Mouse (Mus musculus) embryonic fibroblast, embryonic 13.5 days (primary cell): Measurements from ENCODE around the gene Tpcn1.

ENCODE experiments used
- CTCF ChIP-seq: IDR thresholded peaks from 2 replicates; pipeline ENCODE4 v1.5.1; 2011; ENCODE audit warnings: mild to moderate bottlenecking, control low read depth, low read length, moderate library complexity, borderline replicate concordance; ENCODE audit not compliant: insufficient read depth
- POLR2A ChIP-seq: IDR thresholded peaks from 2 replicates; pipeline ENCODE4 v1.6.1; 2011; ENCODE audit warnings: low read depth, mild to moderate bottlenecking, control low read depth, low read length, moderate library complexity

GRCm38 (mm10) chr5:120510982-120511642 lies 77.4 kb downstream of the Tpcn1 start, which contains the start of gene Slc8b1:
- peak; percentile 82 for TF ChIP-seq POLR2A
- TF ChIP-seq CTCF: no peak
